16 mouse cellular contexts compared by ENCODE assay signal in the genomic region with DNA sequence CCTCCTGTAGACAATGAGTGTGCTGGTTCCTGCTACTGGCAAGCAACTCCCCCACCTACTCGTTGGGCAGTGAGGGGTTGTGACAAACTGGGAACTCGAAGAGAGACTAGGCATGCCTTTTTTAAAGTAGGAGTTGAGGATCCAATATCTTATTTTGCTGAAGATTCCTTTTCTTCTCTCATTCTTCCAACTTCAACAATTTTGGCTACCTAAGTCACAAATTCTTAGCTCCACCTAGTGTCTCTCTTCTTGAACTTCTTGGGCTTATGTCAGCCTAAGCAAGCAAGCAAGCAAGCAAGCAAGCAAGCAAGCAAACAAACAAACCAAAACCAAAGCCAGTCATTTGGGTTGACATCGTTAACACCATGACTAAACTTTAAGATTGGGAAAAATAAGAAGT. TPM values are rescaled to one million over a fixed set of nuclear protein-coding genes. Genes with fewer than 3 reads are reported as not detected.
DNase-seq lines count a peak whose midpoint lies in the region; ATAC-seq and TF ChIP-seq lines count a peak whose summit lies in the region.
"Had no signal": no experiment of that assay in that cellular context is flagged by ENCODE, and none has a peak within 500 bp of the region (broad histone marks: within the 10 kb centered on the region; RNA-seq: fewer than 3 reads in every experiment).

No protein-coding gene starts in this region.

- no peaks in the 10 kb centered on the region for H3K9me3 ChIP-seq in heart, postnatal 0 days (replicated peaks; ENCODE audit: control insufficient read depth, low read length)
- no peaks in the 10 kb centered on the region for H3K9me3 ChIP-seq in limb, embryonic 15.5 days
- H3K9me3 ChIP-seq in limb, embryonic 10.5 days (replicated peaks), result no peaks in the 10 kb centered on the region
- no peaks in the 10 kb centered on the region for H3K9me3 ChIP-seq in CH12.LX (replicated peaks; ENCODE audit: low read length)
- no peaks in the 10 kb centered on the region for H3K9me3 ChIP-seq in embryonic facial prominence, embryonic 15.5 days (replicated peaks)
- H3K9me3 ChIP-seq: forebrain, embryonic 13.5 days; liver, embryonic 15.5 days; neural tube, embryonic 13.5 days had no signal

- H3K27me3 ChIP-seq in heart, postnatal 0 days (ENCODE audit: control insufficient read depth, insufficient read depth, low read length), result no peaks in the 10 kb centered on the region
- no peaks in the 10 kb centered on the region for H3K27me3 ChIP-seq in limb, embryonic 15.5 days
- H3K27me3 ChIP-seq in limb, embryonic 10.5 days (ENCODE audit: low read depth, poor library complexity, severe bottlenecking), result 0 out of 2 replicates have a peak, but pooled peaks cover 3% of the 10 kb centered on the region
- H3K27me3 ChIP-seq in CH12.LX (replicated peaks), result peaks cover 16% of the 10 kb centered on the region
- H3K27me3 ChIP-seq in embryonic facial prominence, embryonic 15.5 days, result no peaks in the 10 kb centered on the region
- H3K27me3 ChIP-seq: forebrain, embryonic 13.5 days; liver, embryonic 15.5 days; neural tube, embryonic 13.5 days had no signal

- H3K36me3 ChIP-seq in heart, postnatal 0 days (replicated peaks; ENCODE audit: control insufficient read depth, insufficient read depth, low read length), result no peaks in the 10 kb centered on the region
- H3K36me3 ChIP-seq in limb, embryonic 15.5 days, result no peaks in the 10 kb centered on the region
- H3K36me3 ChIP-seq in limb, embryonic 10.5 days, result no peaks in the 10 kb centered on the region
- H3K36me3 ChIP-seq in CH12.LX (replicated peaks in 1 of 2; ENCODE audit: control insufficient read depth in 1 of 2, insufficient read depth in 1 of 2, low read length in 1 of 2), result no peaks in the 10 kb centered on the region
- no peaks in the 10 kb centered on the region for H3K36me3 ChIP-seq in embryonic facial prominence, embryonic 15.5 days
- H3K36me3 ChIP-seq: liver, embryonic 15.5 days; neural tube, embryonic 13.5 days had no signal

- no peaks in the 10 kb centered on the region for H3K79me2 ChIP-seq in CH12.LX (replicated peaks; ENCODE audit: control insufficient read depth, extremely low read depth, insufficient read depth, poor library complexity, severe bottlenecking)

- TF ChIP-seq POLR2A in CH12.LX (IDR thresholded peaks at IDR 0.05; ENCODE audit: low read depth, low read length), result no peak

- no peak overlapping the region for H3K4me3 ChIP-seq in heart, postnatal 0 days (ENCODE audit: low read depth, low read length)
- no peak overlapping the region for H3K4me3 ChIP-seq in limb, embryonic 15.5 days
- no peak overlapping the region for H3K4me3 ChIP-seq in limb, embryonic 10.5 days
- no peak overlapping the region for H3K4me3 ChIP-seq in CH12.LX (replicated peaks in 1 of 3; ENCODE audit: low read depth in 2 of 3, low read length in 2 of 3, poor library complexity in 1 of 3)
- H3K4me3 ChIP-seq in embryonic facial prominence, embryonic 15.5 days (replicated peaks), result no peak overlapping the region
- H3K4me3 ChIP-seq: forebrain, embryonic 13.5 days; liver, embryonic 15.5 days; neural tube, embryonic 13.5 days had no signal

- no peak for TF ChIP-seq EP300 in heart, postnatal 0 days (IDR thresholded peaks at IDR 0.05; ENCODE audit: low read depth)
- TF ChIP-seq EP300 in CH12.LX (IDR thresholded peaks at IDR 0.05; ENCODE audit: low read length), result no peak

- no peak for DNase-seq in heart, postnatal 0 days (ENCODE audit: low spot score)
- DNase-seq in heart, postnatal 25 days (ENCODE audit: low spot score), result no peak
- no peak for DNase-seq in limb, embryonic 10.5 days (ENCODE audit: low spot score)
- DNase-seq in CH12.LX (ENCODE audit: extremely low read depth), result no peak
- no peak for DNase-seq in cerebellum, adult 18-20 months
- DNase-seq: cerebellum, postnatal 25 days; heart, postnatal 14 days; layer of hippocampus, postnatal 36 days; thymus, adult 2 months had no signal

- no peak overlapping the region for H3K4me2 ChIP-seq in heart, postnatal 0 days (ENCODE audit: low read depth, low read length)
- no peak overlapping the region for H3K4me2 ChIP-seq in limb, embryonic 15.5 days
- H3K4me2 ChIP-seq in CH12.LX (ENCODE audit: insufficient read depth, low read depth, poor library complexity, severe bottlenecking), result no peak overlapping the region
- no peak overlapping the region for H3K4me2 ChIP-seq in embryonic facial prominence, embryonic 15.5 days (replicated peaks)
- H3K4me2 ChIP-seq: forebrain, embryonic 13.5 days; liver, embryonic 15.5 days; neural tube, embryonic 13.5 days had no signal

- intact Hi-C loops in heart, postnatal 25 days (cut with DNase I), result no loop called here

- no peaks in the 10 kb centered on the region for H3K4me1 ChIP-seq in heart, postnatal 0 days (ENCODE audit: control insufficient read depth, insufficient read depth)
- H3K4me1 ChIP-seq in limb, embryonic 15.5 days, result 0 out of 2 replicates have a peak, but pooled peaks cover 3% of the 10 kb centered on the region
- no peaks in the 10 kb centered on the region for H3K4me1 ChIP-seq in limb, embryonic 10.5 days
- peaks cover 3 to 34% of the 10 kb centered on the region in 2 experiments; a peak in 3 of 4 replicates for H3K4me1 ChIP-seq in CH12.LX (ENCODE audit: control insufficient read depth in 1 of 2, insufficient read depth in 2 of 2)
- H3K4me1 ChIP-seq in embryonic facial prominence, embryonic 15.5 days, result peaks cover 12% of the 10 kb centered on the region; the same call in 1 of the 2 replicates
- H3K4me1 ChIP-seq: forebrain, embryonic 13.5 days; liver, embryonic 15.5 days; neural tube, embryonic 13.5 days had no signal

- no peak for ATAC-seq in heart, postnatal 0 days (ENCODE audit: insufficient read depth, low read depth)
- no peak for ATAC-seq in limb, embryonic 15.5 days (ENCODE audit: insufficient number of reproducible peaks, low FRiP score, low TSS enrichment, low read depth)
- no peak for ATAC-seq in embryonic facial prominence, embryonic 15.5 days (ENCODE audit: insufficient number of reproducible peaks, low FRiP score, low TSS enrichment, low read depth)
- ATAC-seq: CD4-positive, CD25-positive, alpha-beta regulatory T cell, adult 4 months; forebrain, embryonic 13.5 days had no signal

- 49% methylated on average over 3 of the region's 3 CpGs for WGBS in heart, postnatal 0 days
- WGBS in limb, embryonic 15.5 days, result 71% methylated on average over 3 of the region's 3 CpGs
- WGBS in limb, embryonic 10.5 days, result 76% methylated on average over 3 of the region's 3 CpGs
- WGBS in embryonic facial prominence, embryonic 15.5 days, result 62% methylated on average over 3 of the region's 3 CpGs

- TF ChIP-seq CTCF in heart, postnatal 0 days (IDR thresholded peaks at IDR 0.05; ENCODE audit: low read depth), result peak; percentile 22; the same call in 1 of the 2 replicates
- peak in 1 of 2 experiments; percentile 58; a peak in 2 of 4 replicates for TF ChIP-seq CTCF in CH12.LX (conservative IDR thresholded peaks at IDR 0.05 in 1 of 2, IDR thresholded peaks at IDR 0.05 in 1 of 2; ENCODE audit: low read depth in 2 of 2, low read length in 2 of 2)

- dilution Hi-C loops in CH12.LX (cut with MboI; ENCODE audit: extremely low pct_ligation_motif_present, extremely low pct_unique_long_range_greater_than_20kb, low sequenced_read_pairs), result no loop called here

- no peak overlapping the region for H3K27ac ChIP-seq in heart, postnatal 0 days (ENCODE audit: low read depth)
- peak overlapping the region; percentile 38; the same call in 1 of the 2 replicates for H3K27ac ChIP-seq in limb, embryonic 15.5 days
- H3K27ac ChIP-seq in limb, embryonic 10.5 days, result no peak overlapping the region
- no peak overlapping the region for H3K27ac ChIP-seq in CH12.LX (ENCODE audit: insufficient read depth, low read depth)
- peak overlapping the region; percentile 59; the same call in 1 of the 2 replicates for H3K27ac ChIP-seq in embryonic facial prominence, embryonic 15.5 days (replicated peaks)
- H3K27ac ChIP-seq: forebrain, embryonic 13.5 days; liver, embryonic 15.5 days; macrophage; neural tube, embryonic 13.5 days had no signal

- no peak overlapping the region for H3K9ac ChIP-seq in heart, postnatal 0 days (replicated peaks; ENCODE audit: low read depth, low read length)
- no peak overlapping the region for H3K9ac ChIP-seq in limb, embryonic 15.5 days
- H3K9ac ChIP-seq in CH12.LX (ENCODE audit: insufficient read depth, low read depth), result no peak overlapping the region
- H3K9ac ChIP-seq in embryonic facial prominence, embryonic 15.5 days, result no peak overlapping the region
- H3K9ac ChIP-seq: forebrain, embryonic 13.5 days; liver, embryonic 15.5 days; neural tube, embryonic 13.5 days had no signal

- peak; percentile 51 for TF ChIP-seq RAD21 in CH12.LX (IDR thresholded peaks at IDR 0.05; ENCODE audit: low read depth, low read length)

- in situ Hi-C loops in CH12.LX (cut with MboI; ENCODE audit: low pct_ligation_motif_present, low pct_unique_long_range_greater_than_20kb, low sequenced_read_pairs), result no loop called here

TF ChIP-seq in CH12.LX, 34 proteins besides CTCF, POLR2A, EP300 and RAD21:
- TF ChIP-seq SMC3 (IDR thresholded peaks at IDR 0.05; ENCODE audit: low read depth, low read length), result peak; percentile 42
- no peak for TF ChIP-seq ZMIZ1 (IDR thresholded peaks at IDR 0.05; ENCODE audit: low read depth, low read length)
- no peak for TF ChIP-seq USF1 (IDR thresholded peaks at IDR 0.05; ENCODE audit: low read depth, low read length)
- TF ChIP-seq JUND (conservative IDR thresholded peaks at IDR 0.05; ENCODE audit: low read depth, low read length), result no peak
- TF ChIP-seq MYC (IDR thresholded peaks at IDR 0.05; ENCODE audit: low read depth, low read length), result no peak

RNA-seq across cellular contexts. Expression of a gene that starts 6.4 kb away (rescaled TPM):
- 0.66 and 2.7 TPM in 2 replicates for total RNA-seq in heart, postnatal 0 days (2014; rRNA removed; ENCODE audit: low replicate concordance)
- 1.4 and 1.5 TPM in 2 replicates for polyA plus RNA-seq in heart, postnatal 0 days (2015; fragmentation: Nextera tagmentation; extraction: Ambion mirVana)
- total RNA-seq in heart, postnatal 25 days (2021), result 10 to 100 TPM in 1 of 2 experiments, 1 to 10 TPM in 1; 7.5 to 10.4 TPM
- 45.7 and 45.8 TPM in 2 replicates for polyA plus RNA-seq in limb, embryonic 15.5 days (2015; fragmentation: Nextera tagmentation; extraction: Ambion mirVana)
- polyA plus RNA-seq in limb, embryonic 10.5 days (2016; fragmentation: Nextera tagmentation; extraction: Ambion mirVana), result 0.11 and 1.8 TPM in 2 replicates
- total RNA-seq in CH12.LX (2012; rRNA removed) (not detected in 2 replicates), CH12.LX (2014; rRNA removed) (not detected in 2 replicates)
- not detected in 2 replicates for polyA plus RNA-seq in CH12.LX (2012; ENCODE audit: insufficient read length, low read depth)
- polyA plus RNA-seq in embryonic facial prominence, embryonic 15.5 days (2015; fragmentation: Nextera tagmentation; extraction: Ambion mirVana), result 42.8 and 52.2 TPM in 2 replicates
- polyA plus RNA-seq: CD4-positive, CD25-positive, alpha-beta regulatory T cell, adult 4 months had no signal

Comparison
In these comparisons a context has a peak if more than half of its experiments do, and no peak if none do; other contexts are left out.
1. H3K27ac ChIP-seq: peak in limb, embryonic 15.5 days (single experiment) and embryonic facial prominence, embryonic 15.5 days (single experiment); none in heart, postnatal 0 days (single experiment), limb, embryonic 10.5 days (single experiment) and CH12.LX (single experiment).
2. RNA of a gene that starts 6.4 kb away (polyA plus RNA-seq): 42.8 to 52.2 TPM in embryonic facial prominence, embryonic 15.5 days and 45.7 to 45.8 TPM in limb, embryonic 15.5 days; 0.11 to 1.8 TPM in limb, embryonic 10.5 days, 1.4 to 1.5 TPM in heart, postnatal 0 days and not detected in CH12.LX; every median in the first group is over 10 times any median in the second.